Mouse (Mus musculus) left cerebral cortex, adult 8-10 months (tissue): ENCODE measurements around the gene BC030867. TPM values are rescaled to one million over a fixed set of nuclear protein-coding genes. Genes with fewer than 3 reads are reported as not detected.

Experiments used
- DNase-seq, 2 experiments: peaks; one replicate each; pipeline ENCODE4 v3.0.0; 2022; ENCODE audit warnings: low spot score in 2 of 2
- total RNA-seq, 4 experiments: library from RNA; stranded (reverse); gene quantifications; 2 replicates each; pipeline ENCODE4 v1.2.4; 2022

Gene BC030867
- total RNA-seq: 1 to 10 TPM in 3 of 4 experiments, under 1 TPM in 1; 0.76 to 1.6 (median 1.4) TPM

- DNase-seq: peak; percentile 70 to 93
These were observed at the start of gene BC030867 for GRCm38 (mm10) chr11:102248630-102249230. Gene BC030867 (plus strand): TSS chr11:102248882.

GRCm38 (mm10) chr11:102199856-102200255, 48.8 kb upstream of the BC030867 start:
- DNase-seq: no peak

GRCm38 (mm10) chr11:102201408-102201821, 47.3 kb upstream of the BC030867 start:
- peak in 1 of 2 experiments; percentile 82 for DNase-seq

- DNase-seq: no peak
These were observed 42.2 kb upstream of the BC030867 start for GRCm38 (mm10) chr11:102206481-102206880.

- no peak for DNase-seq
These were observed 40.6 kb upstream of the BC030867 start for GRCm38 (mm10) chr11:102207825-102208777.

- DNase-seq: no peak
These were observed 39.8 kb upstream of the BC030867 start for GRCm38 (mm10) chr11:102208846-102209245.

GRCm38 (mm10) chr11:102209742-102210141, 38.9 kb upstream of the BC030867 start:
- DNase-seq: no peak

- no peak for DNase-seq
These were observed 38.5 kb upstream of the BC030867 start for GRCm38 (mm10) chr11:102210185-102210584.

- DNase-seq: no peak
These were observed 37.7 kb upstream of the BC030867 start for GRCm38 (mm10) chr11:102211011-102211410.

- no peak for DNase-seq
These were observed 36.7 kb upstream of the BC030867 start for GRCm38 (mm10) chr11:102211936-102212341.

GRCm38 (mm10) chr11:102214430-102215156, 34.1 kb upstream of the BC030867 start:
- no peak for DNase-seq

- no peak for DNase-seq
These were observed 33.2 kb upstream of the BC030867 start for GRCm38 (mm10) chr11:102215511-102215910.

GRCm38 (mm10) chr11:102216056-102216885, 32.4 kb upstream of the BC030867 start:
- DNase-seq: peak in 1 of 2 experiments; percentile 76

- no peak for DNase-seq
These were observed 31.8 kb upstream of the BC030867 start for GRCm38 (mm10) chr11:102216886-102217240.

GRCm38 (mm10) chr11:102217396-102217795, 31.3 kb upstream of the BC030867 start:
- no peak for DNase-seq

GRCm38 (mm10) chr11:102217876-102218430, 30.7 kb upstream of the BC030867 start:
- no peak for DNase-seq

- peak; percentile 88 to 97 for DNase-seq
These were observed 29.9 kb upstream of the BC030867 start for GRCm38 (mm10) chr11:102218783-102219182.

- DNase-seq: peak in 1 of 2 experiments; percentile 79
These were observed 29.3 kb upstream of the BC030867 start for GRCm38 (mm10) chr11:102219247-102219993.

- DNase-seq: peak in 1 of 2 experiments; percentile 6
These were observed 28.7 kb upstream of the BC030867 start for GRCm38 (mm10) chr11:102219994-102220346.

- no peak for DNase-seq
These were observed 28.2 kb upstream of the BC030867 start for GRCm38 (mm10) chr11:102220451-102220850.
